Mouse (Mus musculus) CH12.LX (cell line): ENCODE results near the gene Adgrg1. TPM values are rescaled to one million over a fixed set of nuclear protein-coding genes. Genes with fewer than 3 reads are reported as not detected.

ENCODE experiments used
- DNase-seq: peaks from one replicate; pipeline ENCODE4 v3.0.0-alpha.2; 2013; ENCODE audit errors: extremely low read depth
- H3K27ac ChIP-seq: 2 replicates; pipeline ENCODE4 v1.5.1; 2012; ENCODE audit warnings: low read depth, mild to moderate bottlenecking, control low read depth, moderate library complexity; ENCODE audit not compliant: insufficient read depth
- H3K27me3 ChIP-seq: replicated peaks from 2 replicates; pipeline ENCODE3; 2012; ENCODE audit warnings: inconsistent platforms
- H3K36me3 ChIP-seq, 2 experiments: replicated peaks in 1 of 2; 2 replicates each; pipeline versions ENCODE3 to v1.6.1; 2012; ENCODE audit warnings: inconsistent platforms in 1 of 2, low read length in 1 of 2, mild to moderate bottlenecking in 1 of 2, mixed read lengths in 1 of 2, moderate library complexity in 1 of 2; ENCODE audit not compliant: control insufficient read depth in 1 of 2, insufficient read depth in 1 of 2
- H3K4me1 ChIP-seq, 2 experiments: 2 replicates each; pipeline ENCODE4 v1.6.1; 2012; ENCODE audit warnings: inconsistent platforms in 1 of 2, moderate library complexity in 1 of 2; ENCODE audit not compliant: insufficient read depth in 2 of 2, control insufficient read depth in 1 of 2
- H3K4me2 ChIP-seq: 2 replicates; pipeline ENCODE4 v1.6.1; 2012; ENCODE audit warnings: low read depth, mild to moderate bottlenecking, control low read depth; ENCODE audit not compliant: poor library complexity, insufficient read depth, severe bottlenecking
- H3K4me3 ChIP-seq, 3 experiments: fragments of 150-350 bp in 1 of 3; sonication (generic) in 1 of 3; replicated peaks in 1 of 3; 2 replicates each; pipeline versions ENCODE3 to v1.5.1; 2011 to 2012; ENCODE audit warnings: low read depth in 2 of 3, low read length in 2 of 3, mild to moderate bottlenecking in 2 of 3, moderate library complexity in 2 of 3, control low read depth in 1 of 3, improper control_type of control experiment in 1 of 3, inconsistent platforms in 1 of 3, mixed read lengths in 1 of 3; ENCODE audit not compliant: poor library complexity in 1 of 3
- H3K79me2 ChIP-seq: replicated peaks from 2 replicates; pipeline ENCODE4 v1.6.1; 2012; ENCODE audit warnings: mild to moderate bottlenecking, moderate library complexity; ENCODE audit not compliant: control insufficient read depth, poor library complexity, insufficient read depth, severe bottlenecking; ENCODE audit errors: extremely low read depth
- H3K9ac ChIP-seq: 2 replicates; pipeline ENCODE4 v1.6.1; 2012; ENCODE audit warnings: low read depth, mild to moderate bottlenecking, control low read depth, moderate library complexity; ENCODE audit not compliant: insufficient read depth
- H3K9me3 ChIP-seq: replicated peaks from 2 replicates; pipeline ENCODE3; 2012; ENCODE audit warnings: low read length, inconsistent platforms, mixed read lengths
- CHD1 ChIP-seq: IDR thresholded peaks from 2 replicates; pipeline ENCODE4 v1.6.1; 2012; ENCODE audit warnings: low read depth, low read length, improper control_type of control experiment, inconsistent platforms
- CTCF ChIP-seq, 2 experiments: IDR thresholded peaks in 1 of 2; conservative IDR thresholded peaks in 1 of 2; 2 replicates each; pipeline ENCODE4 v1.5.1; 2011 to 2012; ENCODE audit warnings: low read depth in 2 of 2, low read length in 2 of 2, improper control_type of control experiment in 1 of 2, inconsistent platforms in 1 of 2, mild to moderate bottlenecking in 1 of 2, moderate library complexity in 1 of 2
- ELF1 ChIP-seq: IDR thresholded peaks from 2 replicates; pipeline ENCODE4 v1.6.1; 2014; ENCODE audit warnings: low read depth, mild to moderate bottlenecking, inconsistent platforms, low read length, improper control_type of control experiment
- EP300 ChIP-seq: IDR thresholded peaks from 2 replicates; pipeline ENCODE4 v1.6.1; 2011; ENCODE audit warnings: low read length, improper control_type of control experiment
- GABPA ChIP-seq: IDR thresholded peaks from 2 replicates; pipeline ENCODE4 v1.6.1; 2012; ENCODE audit warnings: low read depth, low read length, improper control_type of control experiment, inconsistent platforms; ENCODE audit not compliant: insufficient replicate concordance
- JUN ChIP-seq: IDR thresholded peaks from 2 replicates; pipeline ENCODE4 v1.6.1; 2011; ENCODE audit warnings: low read depth, mild to moderate bottlenecking, low read length, improper control_type of control experiment, moderate library complexity; ENCODE audit not compliant: insufficient read depth
- JUND ChIP-seq: conservative IDR thresholded peaks from 2 replicates; pipeline ENCODE4 v1.6.1; 2011; ENCODE audit warnings: low read depth, low read length, improper control_type of control experiment
- KAT2A ChIP-seq: IDR thresholded peaks from 2 replicates; pipeline ENCODE4 v1.6.1; 2012; ENCODE audit warnings: low read length, improper control_type of control experiment, inconsistent platforms; ENCODE audit not compliant: insufficient replicate concordance
- MAFK ChIP-seq: IDR thresholded peaks from 2 replicates; pipeline ENCODE4 v1.6.1; 2011; ENCODE audit warnings: low read length, improper control_type of control experiment; ENCODE audit not compliant: insufficient replicate concordance
- MAX ChIP-seq: IDR thresholded peaks from 2 replicates; pipeline ENCODE4 v1.6.1; 2011; ENCODE audit warnings: low read length, improper control_type of control experiment
- MAZ ChIP-seq: IDR thresholded peaks from 2 replicates; pipeline ENCODE4 v1.6.1; 2012; ENCODE audit warnings: low read depth, mild to moderate bottlenecking, inconsistent platforms, low read length, improper control_type of control experiment, moderate library complexity
- MEF2A ChIP-seq: IDR thresholded peaks from 2 replicates; pipeline ENCODE4 v1.6.1; 2014; ENCODE audit warnings: low read depth, mild to moderate bottlenecking, inconsistent platforms, low read length, improper control_type of control experiment, borderline replicate concordance
- MXI1 ChIP-seq: IDR thresholded peaks from 2 replicates; pipeline ENCODE4 v1.6.1; 2011; ENCODE audit warnings: mild to moderate bottlenecking, low read depth, low read length, improper control_type of control experiment
- MYC ChIP-seq: IDR thresholded peaks from 2 replicates; pipeline ENCODE4 v1.6.1; 2011; ENCODE audit warnings: low read depth, mild to moderate bottlenecking, improper control_type of control experiment, low read length
- NRF1 ChIP-seq: IDR thresholded peaks from 2 replicates; pipeline ENCODE4 v1.6.1; 2014; ENCODE audit warnings: low read depth, mild to moderate bottlenecking, inconsistent platforms, low read length, improper control_type of control experiment, moderate library complexity
- PAX5 ChIP-seq: IDR thresholded peaks from 2 replicates; pipeline ENCODE4 v1.6.1; 2012; ENCODE audit warnings: low read length, inconsistent platforms, mixed read lengths
- POLR2A ChIP-seq: IDR thresholded peaks from 2 replicates; pipeline ENCODE4 v1.6.1; 2011; ENCODE audit warnings: low read depth, mild to moderate bottlenecking, improper control_type of control experiment, low read length
- POLR2AphosphoS2 ChIP-seq: IDR thresholded peaks from 2 replicates; pipeline ENCODE4 v1.6.1; 2011; ENCODE audit warnings: low read depth, low read length, improper control_type of control experiment
- RAD21 ChIP-seq: IDR thresholded peaks from 2 replicates; pipeline ENCODE4 v1.6.1; 2011; ENCODE audit warnings: low read depth, mild to moderate bottlenecking, low read length, improper control_type of control experiment, moderate library complexity
- SIN3A ChIP-seq: IDR thresholded peaks from 2 replicates; pipeline ENCODE4 v1.6.1; 2012; ENCODE audit warnings: low read length, improper control_type of control experiment, inconsistent platforms
- SMC3 ChIP-seq: IDR thresholded peaks from 2 replicates; pipeline ENCODE4 v1.6.1; 2011; ENCODE audit warnings: low read depth, low read length, improper control_type of control experiment
- TBP ChIP-seq: conservative IDR thresholded peaks from 2 replicates; pipeline ENCODE4 v1.6.1; 2011; ENCODE audit warnings: low read depth, low read length, improper control_type of control experiment
- UBTF ChIP-seq: IDR thresholded peaks from 2 replicates; pipeline ENCODE4 v1.6.1; 2012; ENCODE audit warnings: low read depth, mild to moderate bottlenecking, inconsistent platforms, low read length, improper control_type of control experiment, moderate library complexity
- USF1 ChIP-seq: IDR thresholded peaks from 2 replicates; pipeline ENCODE4 v1.6.1; 2014; ENCODE audit warnings: low read depth, mild to moderate bottlenecking, inconsistent platforms, low read length, improper control_type of control experiment
- ZC3H11A ChIP-seq: IDR thresholded peaks from 2 replicates; pipeline ENCODE4 v1.6.1; 2012; ENCODE audit warnings: low read depth, mild to moderate bottlenecking, inconsistent platforms, low read length, improper control_type of control experiment
- ZKSCAN1 ChIP-seq: IDR thresholded peaks from 2 replicates; pipeline ENCODE4 v1.6.1; 2012; ENCODE audit warnings: low read depth, inconsistent platforms, low read length, improper control_type of control experiment, borderline replicate concordance
- ZNF384 ChIP-seq: IDR thresholded peaks from 2 replicates; pipeline ENCODE4 v1.6.1; 2012; ENCODE audit warnings: low read depth, low read length, improper control_type of control experiment, inconsistent platforms
- dilution Hi-C: fragments of 300-500 bp; cut with MboI; formaldehyde crosslinking; loops from 2 replicates; pipeline ENCODE4 v1.14.3; 2020; ENCODE audit warnings: low sequenced_read_pairs; ENCODE audit not compliant: extremely low pct_unique_long_range_greater_than_20kb, extremely low pct_ligation_motif_present
- in situ Hi-C: fragments of 300-500 bp; cut with MboI; formaldehyde crosslinking; loops from 3 replicates; pipeline ENCODE4 v1.14.3; 2019; ENCODE audit warnings: low sequenced_read_pairs, low pct_ligation_motif_present, low pct_unique_long_range_greater_than_20kb, mixed read lengths
- polyA plus RNA-seq: library from polyadenylated mRNA; unstranded; fragments of >175 nt; gene quantifications from 2 replicates; pipeline ENCODE4 v1.2.1, GENCODE M21; 2012; ENCODE audit warnings: low read depth; ENCODE audit not compliant: insufficient read length
- total RNA-seq, 2 experiments: library from RNA; depleted of rRNA; stranded (reverse); fragments of 300-350 nt in 1 of 2; fragments of >200 nt in 1 of 2; gene quantifications; 2 replicates each; pipeline ENCODE4 v1.2.3; 2012 to 2014

Gene Adgrg1
- total and polyA plus RNA-seq, 3 experiments, result 0.42 to 2.5 (median 1.2) TPM

GRCm38 (mm10) chr8:94942566-94942965, 32.0 kb upstream of the Adgrg1 start:
- DNase-seq, result peak; percentile 65
- Histone ChIP-seq H3K4me2 (no peak overlapping the region), H3K9me3 (no peaks in the 10 kb centered on the region), H3K9ac (no peak overlapping the region), H3K4me1 (peaks cover 0 to 20% of the 10 kb centered on the region in 2 experiments; a peak in 3 of 4 replicates), H3K27ac (no peak overlapping the region), H3K36me3 (peaks cover 0 to 10% of the 10 kb centered on the region in 2 experiments), H3K27me3 (peaks cover 3% of the 10 kb centered on the region), H3K79me2 (no peaks in the 10 kb centered on the region), H3K4me3 (no peak overlapping the region)
- TF ChIP-seq SMC3 (peak; percentile 90), ZNF384 (no peak), ZKSCAN1 (no peak), MAX (no peak), MAFK (no peak), RAD21 (peak; percentile 95), MEF2A (no peak), EP300 (no peak), POLR2AphosphoS2 (no peak), GABPA (no peak), POLR2A (no peak), SIN3A (no peak), KAT2A (no peak), MAZ (0 out of 2 replicates have a peak, but pooled peaks have one; percentile 72), TBP (no peak), USF1 (no peak), MXI1 (no peak), UBTF (no peak), CTCF (conservative IDR thresholded peaks at IDR 0.05 in 1 of 2, IDR thresholded peaks at IDR 0.05 in 1 of 2; ENCODE audit: low read depth in 2 of 2, low read length in 2 of 2) (peak; percentile 90 to 92), JUND (no peak), ELF1 (peak; percentile 76), MYC (no peak), CHD1 (no peak), NRF1 (no peak), JUN (no peak), ZC3H11A (peak; percentile 29; the same call in 1 of the 2 replicates), PAX5 (no peak)
- dilution Hi-C loops, result no loop called here
- in situ Hi-C loops, result loop anchor here (5.0 to 10.0 kb wide), 3 partner anchors 60 to 260 kb away; partner anchors contain the start of gene Kifc3
